ENCODE assay signal across 9 mouse cellular contexts in the genomic region with DNA sequence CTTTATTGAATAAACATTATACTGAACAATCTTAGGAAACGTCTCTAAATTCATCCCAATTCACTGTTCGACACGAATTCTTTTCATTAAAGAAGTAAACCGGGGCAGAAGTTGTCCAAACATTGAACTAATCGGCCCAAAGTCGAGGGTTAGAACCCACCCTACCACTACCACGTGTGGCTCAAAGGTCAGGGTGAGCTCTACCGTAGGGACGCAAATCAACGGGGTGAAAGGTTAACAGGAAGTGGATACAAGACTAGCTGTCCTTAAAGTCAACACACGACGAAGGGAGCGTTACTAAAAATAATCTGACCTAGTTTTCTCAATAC. TPM values are rescaled to one million over a fixed set of nuclear protein-coding genes. Genes with fewer than 3 reads are reported as not detected.
DNase-seq lines count a peak whose midpoint lies in the region; ATAC-seq and TF ChIP-seq lines count a peak whose summit lies in the region.
"Had no signal": no experiment of that assay in that cellular context is flagged by ENCODE, and none has a peak within 500 bp of the region (broad histone marks: within the 10 kb centered on the region; RNA-seq: fewer than 3 reads in every experiment).

No protein-coding gene starts in this region.

- peak overlapping the region; percentile 66 for H3K4me2 ChIP-seq in heart, postnatal 0 days (ENCODE audit: low read depth, low read length)
- peak overlapping the region; percentile 86 for H3K4me2 ChIP-seq in midbrain, embryonic 16.5 days (ENCODE audit: low read length)

- TF ChIP-seq EP300 in heart, adult 2 months (IDR thresholded peaks at IDR 0.05; ENCODE audit: insufficient read depth, low read depth, low read length) = no peak; the same call in 1 of the 2 replicates
- no peak for TF ChIP-seq EP300 in heart, postnatal 0 days (IDR thresholded peaks at IDR 0.05; ENCODE audit: low read depth)

- peaks cover 8% of the 10 kb centered on the region for H3K4me1 ChIP-seq in heart, adult 2 months (ENCODE audit: control insufficient read depth, insufficient read depth, low read length)
- peaks cover 15% of the 10 kb centered on the region; the same call in 1 of the 2 replicates for H3K4me1 ChIP-seq in heart, postnatal 0 days (ENCODE audit: control insufficient read depth, insufficient read depth)
- H3K4me1 ChIP-seq in midbrain, embryonic 16.5 days (ENCODE audit: control insufficient read depth, insufficient read depth, low read length) = peaks cover 18% of the 10 kb centered on the region

- peaks cover 19% of the 10 kb centered on the region for H3K36me3 ChIP-seq in heart, adult 2 months (ENCODE audit: control insufficient read depth, insufficient read depth, low read length)
- H3K36me3 ChIP-seq in heart, postnatal 0 days (replicated peaks; ENCODE audit: control insufficient read depth, insufficient read depth, low read length) = peaks cover 28% of the 10 kb centered on the region
- H3K36me3 ChIP-seq in midbrain, embryonic 16.5 days (ENCODE audit: control insufficient read depth, insufficient read depth, low read length) = peaks cover 21% of the 10 kb centered on the region

- no peaks in the 10 kb centered on the region for H3K27me3 ChIP-seq in heart, adult 2 months (ENCODE audit: control insufficient read depth, insufficient read depth, low read length)
- H3K27me3 ChIP-seq in heart, postnatal 0 days (ENCODE audit: control insufficient read depth, insufficient read depth, low read length) = no peaks in the 10 kb centered on the region
- H3K27me3 ChIP-seq in midbrain, embryonic 16.5 days (ENCODE audit: control insufficient read depth, insufficient read depth, low read depth, low read length) = peaks cover 3% of the 10 kb centered on the region
- H3K27me3 ChIP-seq: Patski had no signal

- WGBS in heart, adult 2 months = 9% methylated on average over 13 of the region's 13 CpGs
- WGBS in heart, postnatal 0 days = 11% methylated on average over 13 of the region's 13 CpGs
- WGBS in large intestine, adult 2 months = 5% methylated on average over 13 of the region's 13 CpGs
- 11% methylated on average over 13 of the region's 13 CpGs for WGBS in midbrain, embryonic 16.5 days

- DNase-seq in heart, adult 2 months = peak; percentile 60 to 65
- no peak for DNase-seq in heart, adult 8-10 months (ENCODE audit: low spot score)
- DNase-seq in thymus, postnatal 10 days (ENCODE audit: low spot score in 2 of 2) = peak; percentile 29 to 31
- DNase-seq in thymus, postnatal 14 days = no peak
- peak; percentile 52 for DNase-seq in heart, postnatal 0 days (ENCODE audit: low spot score)
- DNase-seq in large intestine, adult 2 months (ENCODE audit: low read depth, low spot score) = peak; percentile 82
- no peak for DNase-seq in embryo, embryonic 10.5 days (ENCODE audit: low spot score)

- no peak for TF ChIP-seq CTCF in heart, adult 2 months (IDR thresholded peaks at IDR 0.05)
- no peak for TF ChIP-seq CTCF in heart, postnatal 0 days (IDR thresholded peaks at IDR 0.05; ENCODE audit: low read depth)

- H3K4me3 ChIP-seq in heart, adult 2 months = peak overlapping the region; percentile 95
- peak overlapping the region; percentile 80 for H3K4me3 ChIP-seq in heart, postnatal 0 days (ENCODE audit: low read depth, low read length)
- H3K4me3 ChIP-seq in midbrain, embryonic 16.5 days (ENCODE audit: low read depth, low read length) = peak overlapping the region; percentile 79

- H3K27ac ChIP-seq in heart, adult 2 months = peak overlapping the region; percentile 96
- H3K27ac ChIP-seq in heart, postnatal 0 days (ENCODE audit: low read depth) = peak overlapping the region; percentile 98
- H3K27ac ChIP-seq in midbrain, embryonic 16.5 days (ENCODE audit: low read length) = peak overlapping the region; percentile 77

- peak; percentile 45 for ATAC-seq in heart, postnatal 0 days (ENCODE audit: insufficient read depth, low read depth)
- peak; percentile 85 for ATAC-seq in midbrain, embryonic 16.5 days

- intact Hi-C loops in heart, adult 2 months (cut with DNase I) = loop anchor here (2.0 kb wide), 2 partner anchors 21 to 29 kb away; partner anchors contain the start of genes Chchd1 and Fut11

- H3K9ac ChIP-seq in heart, adult 2 months (ENCODE audit: low read depth, low read length) = peak overlapping the region; percentile 53
- H3K9ac ChIP-seq in heart, postnatal 0 days (replicated peaks; ENCODE audit: low read depth, low read length) = peak overlapping the region; percentile 43; the same call in 1 of the 2 replicates
- H3K9ac ChIP-seq in midbrain, embryonic 16.5 days (ENCODE audit: low read depth, low read length) = peak overlapping the region; percentile 62; the same call in 1 of the 2 replicates

- no peak for TF ChIP-seq POLR2A in heart, adult 2 months (IDR thresholded peaks at IDR 0.05; ENCODE audit: insufficient read depth, low read depth, low read length)

- no peaks in the 10 kb centered on the region for H3K9me3 ChIP-seq in heart, postnatal 0 days (replicated peaks; ENCODE audit: control insufficient read depth, low read length)
- no peaks in the 10 kb centered on the region for H3K9me3 ChIP-seq in midbrain, embryonic 16.5 days (replicated peaks; ENCODE audit: control insufficient read depth, low read length, poor library complexity, severe bottlenecking)

- peaks cover 5% of the 10 kb centered on the region for H3K79me2 ChIP-seq in heart, adult 2 months (replicated peaks; ENCODE audit: control insufficient read depth, insufficient read depth, low read length)

RNA-seq across cellular contexts. Expression of gene Sec24c, which starts 0.4 kb away (rescaled TPM):
- 100 to 1,000 TPM in 1 of 2 experiments, 10 to 100 TPM in 1; 98.2 to 106 TPM for total RNA-seq in heart, adult 2 months (2021)
- 133 and 146 TPM in 2 replicates for polyA plus RNA-seq in heart, adult 2 months (2012; rRNA removed)
- total RNA-seq in heart, adult 8-10 months (2022) = 100 to 1,000 TPM in 3 of 4 experiments, 10 to 100 TPM in 1; 97.9 to 110 (median 103) TPM
- 71.2 and 91.6 TPM in 2 replicates for total RNA-seq in heart, postnatal 0 days (2014; rRNA removed; ENCODE audit: low replicate concordance)
- polyA plus RNA-seq in heart, postnatal 0 days (2015; fragmentation: Nextera tagmentation; extraction: Ambion mirVana) = 42.6 and 42.9 TPM in 2 replicates
- 117 and 195 TPM in 2 replicates for polyA plus RNA-seq in large intestine, adult 2 months (2012; rRNA removed)
- 89.9 and 92.9 TPM in 2 replicates for polyA plus RNA-seq in midbrain, embryonic 16.5 days (2015; fragmentation: Nextera tagmentation; extraction: Ambion mirVana)

RNA-seq across cellular contexts. Expression of gene Synpo2l, which starts 5.5 kb away (rescaled TPM):
- 100 to 1,000 TPM in 1 of 2 experiments, 10 to 100 TPM in 1; 96.8 to 126 TPM for total RNA-seq in heart, adult 2 months (2021)
- polyA plus RNA-seq in heart, adult 2 months (2012; rRNA removed) = 63.4 and 67.7 TPM in 2 replicates
- 100 to 1,000 TPM; 120 to 148 (median 126) TPM for total RNA-seq in heart, adult 8-10 months (2022)
- 190 and 249 TPM in 2 replicates for total RNA-seq in heart, postnatal 0 days (2014; rRNA removed; ENCODE audit: low replicate concordance)
- 96.8 and 104 TPM in 2 replicates for polyA plus RNA-seq in heart, postnatal 0 days (2015; fragmentation: Nextera tagmentation; extraction: Ambion mirVana)
- 0.07 and 0.09 TPM in 2 replicates for polyA plus RNA-seq in large intestine, adult 2 months (2012; rRNA removed)
- polyA plus RNA-seq in midbrain, embryonic 16.5 days (2015; fragmentation: Nextera tagmentation; extraction: Ambion mirVana) = 0.16 and 0.24 TPM in 2 replicates

RNA-seq across cellular contexts. Expression of gene Myoz1, which starts 17.4 kb away (rescaled TPM):
- under 1 TPM; 0.31 to 0.52 TPM for total RNA-seq in heart, adult 2 months (2021)
- 0.31 and 0.91 TPM in 2 replicates for polyA plus RNA-seq in heart, adult 2 months (2012; rRNA removed)
- 1 to 10 TPM; 1.1 to 1.6 (median 1.4) TPM for total RNA-seq in heart, adult 8-10 months (2022)
- 17.7 and 25.0 TPM in 2 replicates for total RNA-seq in heart, postnatal 0 days (2014; rRNA removed; ENCODE audit: low replicate concordance)
- polyA plus RNA-seq in heart, postnatal 0 days (2015; fragmentation: Nextera tagmentation; extraction: Ambion mirVana) = 11.5 and 13.0 TPM in 2 replicates
- polyA plus RNA-seq in large intestine, adult 2 months (2012; rRNA removed) = 0.30 TPM in 1 of 2 replicates, not detected in the other
- polyA plus RNA-seq in midbrain, embryonic 16.5 days (2015; fragmentation: Nextera tagmentation; extraction: Ambion mirVana) = 0.19 TPM in 1 of 2 replicates, not detected in the other
- polyA plus RNA-seq: Patski had no signal

RNA-seq across cellular contexts. Expression of gene Fut11, which starts 21.1 kb away (rescaled TPM):
- total RNA-seq in heart, adult 2 months (2021) = 1 to 10 TPM; 5.3 to 5.9 TPM
- polyA plus RNA-seq in heart, adult 2 months (2012; rRNA removed) = 5.3 and 6.9 TPM in 2 replicates
- total RNA-seq in heart, adult 8-10 months (2022) = 1 to 10 TPM; 4.2 to 4.9 (median 4.6) TPM
- total RNA-seq in heart, postnatal 0 days (2014; rRNA removed; ENCODE audit: low replicate concordance) = 11.1 and 14.2 TPM in 2 replicates
- polyA plus RNA-seq in heart, postnatal 0 days (2015; fragmentation: Nextera tagmentation; extraction: Ambion mirVana) = 11.4 and 11.9 TPM in 2 replicates
- 4.2 and 6.4 TPM in 2 replicates for polyA plus RNA-seq in large intestine, adult 2 months (2012; rRNA removed)
- 25.5 and 27.2 TPM in 2 replicates for polyA plus RNA-seq in midbrain, embryonic 16.5 days (2015; fragmentation: Nextera tagmentation; extraction: Ambion mirVana)

RNA-seq across cellular contexts. Expression of gene Chchd1, which starts 29.1 kb away (rescaled TPM):
- total RNA-seq in heart, adult 2 months (2021) = 100 to 1,000 TPM in 1 of 2 experiments, 10 to 100 TPM in 1; 98.8 to 126 TPM
- polyA plus RNA-seq in heart, adult 2 months (2012; rRNA removed) = 66.8 and 89.0 TPM in 2 replicates
- total RNA-seq in heart, adult 8-10 months (2022) = 100 to 1,000 TPM; 110 to 126 (median 118) TPM
- total RNA-seq in heart, postnatal 0 days (2014; rRNA removed; ENCODE audit: low replicate concordance) = 159 and 181 TPM in 2 replicates
- 243 and 251 TPM in 2 replicates for polyA plus RNA-seq in heart, postnatal 0 days (2015; fragmentation: Nextera tagmentation; extraction: Ambion mirVana)
- 42.2 and 47.2 TPM in 2 replicates for polyA plus RNA-seq in large intestine, adult 2 months (2012; rRNA removed)
- 166 and 171 TPM in 2 replicates for polyA plus RNA-seq in midbrain, embryonic 16.5 days (2015; fragmentation: Nextera tagmentation; extraction: Ambion mirVana)

Comparison
In these comparisons a context has a peak if more than half of its experiments do, and no peak if none do; other contexts are left out.
1. DNase-seq: peak in heart, adult 2 months (2 of 2), thymus, postnatal 10 days (2 of 2), heart, postnatal 0 days (single experiment) and large intestine, adult 2 months (single experiment); none in heart, adult 8-10 months (single experiment), thymus, postnatal 14 days (single experiment) and embryo, embryonic 10.5 days (single experiment).
2. RNA of gene Synpo2l, which starts 5.5 kb away (polyA plus RNA-seq): 96.8 to 104 TPM in heart, postnatal 0 days and 63.4 to 67.7 TPM in heart, adult 2 months; 0.16 to 0.24 TPM in midbrain, embryonic 16.5 days and 0.07 to 0.09 TPM in large intestine, adult 2 months; every median in the first group is over 10 times any median in the second.
3. Peak in every context shown above with its lines, with median percentiles within 50 percentile points of each other: H3K27ac ChIP-seq, H3K4me3 ChIP-seq and H3K9ac ChIP-seq.